1 mouse cellular context compared by ENCODE assay signal in genomic region chr3:36401900-36402299, GRCm38 (mm10).
TF ChIP-seq lines count a peak whose summit lies in the region.

No protein-coding gene starts in this region.

TF ChIP-seq in CH12.LX, 34 proteins besides CTCF, POLR2A, EP300 and RAD21 (continued from another document):
- no peak for TF ChIP-seq GABPA (IDR thresholded peaks at IDR 0.05; ENCODE audit: insufficient replicate concordance, low read depth, low read length)
- TF ChIP-seq MAFK (IDR thresholded peaks at IDR 0.05; ENCODE audit: insufficient replicate concordance, low read length), result peak; percentile 89
- TF ChIP-seq TBP (conservative IDR thresholded peaks at IDR 0.05; ENCODE audit: low read depth, low read length), result peak; percentile 54; the same call in 1 of the 2 replicates
- TF ChIP-seq TCF12 (IDR thresholded peaks at IDR 0.05; ENCODE audit: low read depth, low read length), result peak; percentile 99
- TF ChIP-seq MAX (IDR thresholded peaks at IDR 0.05; ENCODE audit: low read length), result peak; percentile 54
- peak; percentile 87 for TF ChIP-seq RCOR1 (conservative IDR thresholded peaks at IDR 0.05; ENCODE audit: low read depth, low read length)
- peak; percentile 88 for TF ChIP-seq CHD2 (IDR thresholded peaks at IDR 0.05; ENCODE audit: low read length)
- TF ChIP-seq CHD1 (IDR thresholded peaks at IDR 0.05; ENCODE audit: low read depth, low read length), result no peak
- peak; percentile 99 for TF ChIP-seq IRF4 (IDR thresholded peaks at IDR 0.05; ENCODE audit: low read depth, low read length)
- TF ChIP-seq BHLHE40 (IDR thresholded peaks at IDR 0.05; ENCODE audit: low read depth, low read length), result peak; percentile 97
- no peak for TF ChIP-seq POLR2AphosphoS2 (IDR thresholded peaks at IDR 0.05; ENCODE audit: low read depth, low read length)
- TF ChIP-seq ETS1 (conservative IDR thresholded peaks at IDR 0.05; ENCODE audit: low read depth, low read length), result peak; percentile 95
